Comparison of ENCODE assay signal across 8 mouse cellular contexts in genomic region chr7:127448521-127449300, GRCm38 (mm10). TPM values are rescaled to one million over a fixed set of nuclear protein-coding genes. Genes with fewer than 3 reads are reported as not detected.
DNase-seq lines count a peak whose midpoint lies in the region; ATAC-seq lines count a peak whose summit lies in the region.

Gene Zfp689, minus strand, starts transcription at chr7:127449158.

- H3K27me3 ChIP-seq in hindbrain, embryonic 12.5 days, result no peaks in the 10 kb centered on the region

- peaks cover 37% of the 10 kb centered on the region for H3K4me1 ChIP-seq in hindbrain, embryonic 12.5 days

- ATAC-seq in hindbrain, embryonic 12.5 days (ENCODE audit: low FRiP score), result peak; percentile 89

- peak within 1 kb of the TSS; percentile 75 for H3K4me2 ChIP-seq in hindbrain, embryonic 12.5 days (replicated peaks)

- under 1% methylated on average over 54 of the region's 54 CpGs for WGBS in hindbrain, embryonic 12.5 days

- peak; percentile 96 for DNase-seq in NIH3T3 (ENCODE audit: low read depth)
- peak; percentile 96 to 97 for DNase-seq in cerebellum, postnatal 10 days
- peak; percentile 90 to 91 for DNase-seq in frontal cortex, postnatal 10 days (ENCODE audit: low spot score in 2 of 2)
- DNase-seq in layer of hippocampus, postnatal 14 days (ENCODE audit: low spot score in 2 of 2), result peak; percentile 92 to 97
- peak; percentile 94 for DNase-seq in lung, postnatal 14 days
- DNase-seq in retina, adult 2 months (ENCODE audit: low read depth, low spot score), result peak; percentile 99
- DNase-seq in thymus, postnatal 36 days, result peak; percentile 89

- H3K27ac ChIP-seq in hindbrain, embryonic 12.5 days, result peak within 1 kb of the TSS; percentile 97

- H3K4me3 ChIP-seq in hindbrain, embryonic 12.5 days, result peak within 1 kb of the TSS; percentile 87

- no peaks in the 10 kb centered on the region for H3K9me3 ChIP-seq in hindbrain, embryonic 12.5 days (replicated peaks)

- peaks cover 29% of the 10 kb centered on the region for H3K36me3 ChIP-seq in hindbrain, embryonic 12.5 days

- H3K9ac ChIP-seq in hindbrain, embryonic 12.5 days, result peak within 1 kb of the TSS; percentile 93

RNA-seq across cellular contexts. Expression of gene Zfp689, which starts in this region (rescaled TPM):
- polyA plus RNA-seq in hindbrain, embryonic 12.5 days (2016; fragmentation: Nextera tagmentation; extraction: Ambion mirVana), result 16.3 and 17.7 TPM in 2 replicates
- total RNA-seq in layer of hippocampus, postnatal 14 days (2021), result 1 to 10 TPM; 7.3 to 8.1 TPM

Comparison
In these comparisons a context has a peak if more than half of its experiments do, and no peak if none do; other contexts are left out.
1. Peak in every context shown above with its lines: DNase-seq, ATAC-seq, H3K4me3 ChIP-seq and H3K27ac ChIP-seq.